Mouse (Mus musculus) spleen, adult 2 months (tissue): ENCODE results near the gene Glt28d2. TPM values are rescaled to one million over a fixed set of nuclear protein-coding genes. Genes with fewer than 3 reads are reported as not detected.

Source experiments
- DNase-seq, 2 experiments: peaks; one replicate each; pipeline versions ENCODE4 v3.0.0 to v3.0.0-alpha.2; 2012 to 2021; ENCODE audit warnings: low spot score in 2 of 2, low read depth in 1 of 2
- H3K27ac ChIP-seq: fragments of 200-500 bp; 2 replicates; pipeline ENCODE4 v1.5.1; 2012; ENCODE audit warnings: low read length, inconsistent platforms; ENCODE audit not compliant: insufficient read depth
- H3K27me3 ChIP-seq: fragments of 200-500 bp; 2 replicates; pipeline ENCODE4 v1.6.1; 2012; ENCODE audit warnings: mild to moderate bottlenecking, moderate library complexity, low read length, inconsistent platforms; ENCODE audit not compliant: control insufficient read depth, insufficient read depth
- H3K36me3 ChIP-seq: fragments of 200-500 bp; 2 replicates; pipeline ENCODE4 v1.6.1; 2012; ENCODE audit warnings: mild to moderate bottlenecking, low read length, inconsistent platforms; ENCODE audit not compliant: control insufficient read depth, insufficient read depth
- H3K4me1 ChIP-seq: fragments of 200-500 bp; 2 replicates; pipeline ENCODE4 v1.6.1; 2011; ENCODE audit warnings: inconsistent platforms; ENCODE audit not compliant: control insufficient read depth, insufficient read depth, insufficient read length
- H3K4me3 ChIP-seq: fragments of 200-500 bp; 2 replicates; pipeline ENCODE4 v1.5.1; 2011; ENCODE audit warnings: mild to moderate bottlenecking, inconsistent platforms; ENCODE audit not compliant: insufficient read depth, insufficient read length; ENCODE audit errors: extremely low read depth
- CTCF ChIP-seq: fragments of 200-500 bp; IDR thresholded peaks from 2 replicates; pipeline ENCODE4 v1.5.1; 2011; ENCODE audit warnings: mild to moderate bottlenecking, inconsistent platforms; ENCODE audit not compliant: insufficient read depth, insufficient read length, insufficient replicate concordance; ENCODE audit errors: extremely low read depth
- POLR2A ChIP-seq: fragments of 200-500 bp; IDR thresholded peaks from 2 replicates; pipeline ENCODE4 v1.6.1; 2011; ENCODE audit warnings: low read depth, low read length, inconsistent platforms
- WGBS: fragments of 180-500 bp; shearing (Covaris S2); methylation state at CpG from one replicate; pipeline ENCODE4 v1.1.7; 2018; 5-methylcytosine and 5-hydroxymethylcytosine counted together
- polyA plus RNA-seq: library from polyadenylated mRNA; depleted of rRNA; stranded (reverse); fragments of >200 nt; gene quantifications from 2 replicates; pipeline ENCODE4 v1.2.3, GENCODE M21; 2012; rRNA removed

The Glt28d2 gene
- polyA plus RNA-seq, 1 experiment = 0.11 TPM

- DNase-seq = no peak
- H3K27ac ChIP-seq = no peak overlapping the region
- 82% methylated on average over 1 of the region's 1 CpGs for WGBS
- no peaks in the 10 kb centered on the region for H3K36me3 ChIP-seq
- no peak overlapping the region for H3K4me3 ChIP-seq
- no peaks in the 10 kb centered on the region for H3K4me1 ChIP-seq
- TF ChIP-seq CTCF (no peak), POLR2A (no peak)
- no peaks in the 10 kb centered on the region for H3K27me3 ChIP-seq
Measured at GRCm38 (mm10) chr3:85831785-85832184, 55.5 kb downstream of the Glt28d2 start.

DNA sequence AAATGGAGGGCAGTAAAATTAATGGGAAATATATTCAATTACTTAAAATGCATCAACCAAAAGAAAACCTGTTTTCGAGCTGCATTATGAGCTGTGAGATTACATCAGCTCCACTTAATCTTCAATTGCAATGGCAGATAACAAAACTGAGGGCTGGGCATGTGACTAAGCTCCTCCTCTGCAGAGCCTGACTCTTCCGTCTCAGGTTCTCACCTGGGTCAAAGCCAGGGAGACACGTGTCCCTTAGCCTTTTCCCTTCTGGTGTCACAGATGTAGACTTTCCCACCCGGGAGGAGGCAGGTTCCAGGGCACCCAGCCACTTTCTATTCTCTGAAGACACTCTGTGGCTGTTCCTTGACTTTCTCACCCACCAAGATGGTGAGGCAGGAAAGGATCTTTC lies 58.3 kb downstream of the Glt28d2 start:
- Histone ChIP-seq H3K27me3 (no peaks in the 10 kb centered on the region), H3K4me3 (no peak overlapping the region), H3K27ac (no peak overlapping the region), H3K36me3 (no peaks in the 10 kb centered on the region), H3K4me1 (no peaks in the 10 kb centered on the region)
- no peak for TF ChIP-seq POLR2A
- no peak for TF ChIP-seq CTCF
- 82% methylated on average over 4 of the region's 4 CpGs for WGBS
- DNase-seq = no peak

- no peaks in the 10 kb centered on the region for H3K27me3 ChIP-seq
- DNase-seq = no peak
- no peaks in the 10 kb centered on the region for H3K4me1 ChIP-seq
- no peak for TF ChIP-seq CTCF
- TF ChIP-seq POLR2A = no peak
- H3K36me3 ChIP-seq = no peaks in the 10 kb centered on the region
- no peak overlapping the region for H3K27ac ChIP-seq
- WGBS = 84% methylated on average over 6 of the region's 6 CpGs
- H3K4me3 ChIP-seq = no peak overlapping the region
Measured at GRCm38 (mm10) chr3:85827815-85828214, 59.5 kb downstream of the Glt28d2 start.

DNA sequence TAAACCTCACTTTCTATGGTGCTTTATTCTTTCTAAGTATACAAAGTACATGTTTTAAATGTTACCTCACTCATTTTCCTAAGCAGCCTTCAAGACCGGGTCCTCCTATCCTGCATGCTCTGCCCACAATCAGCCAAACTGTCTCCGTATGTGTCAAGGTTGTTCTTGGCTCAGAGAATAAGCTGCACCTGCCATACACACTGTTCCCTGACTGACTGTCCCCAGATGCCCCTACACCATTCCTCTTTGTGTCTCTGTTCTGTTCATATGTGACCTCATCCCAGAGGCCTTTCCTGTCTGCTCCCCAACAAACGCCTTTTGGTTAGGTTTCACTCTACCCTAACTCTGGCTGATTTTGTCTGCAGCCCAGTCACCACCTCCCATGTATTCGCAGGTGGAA lies 60.0 kb downstream of the Glt28d2 start:
- Histone ChIP-seq H3K27me3 (no peaks in the 10 kb centered on the region), H3K27ac (no peak overlapping the region), H3K4me1 (no peaks in the 10 kb centered on the region), H3K4me3 (no peak overlapping the region), H3K36me3 (no peaks in the 10 kb centered on the region)
- DNase-seq = no peak
- no peak for TF ChIP-seq POLR2A
- TF ChIP-seq CTCF = no peak
- 78% methylated on average over 4 of the region's 4 CpGs for WGBS

- Histone ChIP-seq H3K4me3 (no peak overlapping the region), H3K27me3 (no peaks in the 10 kb centered on the region), H3K36me3 (no peaks in the 10 kb centered on the region), H3K4me1 (no peaks in the 10 kb centered on the region), H3K27ac (no peak overlapping the region)
- WGBS = 92% methylated on average over 15 of the region's 15 CpGs
- TF ChIP-seq POLR2A = no peak
- TF ChIP-seq CTCF = no peak
- DNase-seq = no peak
Measured at GRCm38 (mm10) chr3:85820839-85821548, 66.3 kb downstream of the Glt28d2 start.

Other genes with a start within 250 kb of the Glt28d2 start
- 0.50 and 0.58 TPM in 2 replicates for gene Fam160a1, start 70.2 kb downstream of the Glt28d2 start, polyA plus RNA-seq
- gene Gm37240, start within 50 bp of the Glt28d2 start, polyA plus RNA-seq = 0.52 and 1.1 TPM in 2 replicates
- 5.6 and 9.1 TPM in 2 replicates for gene Sh3d19, start 83.6 kb upstream of the Glt28d2 start, polyA plus RNA-seq
- not detected in 2 replicates for gene Prss48, start 115.0 kb upstream of the Glt28d2 start, polyA plus RNA-seq